Mouse (Mus musculus) lung, adult 2 months (tissue): ENCODE measurements around the gene Tmem150a.

Source experiments
- CTCF ChIP-seq: fragments of 200-500 bp; IDR thresholded peaks from 2 replicates; pipeline ENCODE4 v1.5.1; 2011; ENCODE audit warnings: mild to moderate bottlenecking, low read length, control low read depth; ENCODE audit not compliant: insufficient read depth
- POLR2A ChIP-seq: fragments of 200-500 bp; IDR thresholded peaks from 2 replicates; pipeline ENCODE4 v1.6.1; 2011; ENCODE audit warnings: low read depth, mild to moderate bottlenecking, control low read depth, low read length, borderline replicate concordance; ENCODE audit errors: extremely low read depth

DNA sequence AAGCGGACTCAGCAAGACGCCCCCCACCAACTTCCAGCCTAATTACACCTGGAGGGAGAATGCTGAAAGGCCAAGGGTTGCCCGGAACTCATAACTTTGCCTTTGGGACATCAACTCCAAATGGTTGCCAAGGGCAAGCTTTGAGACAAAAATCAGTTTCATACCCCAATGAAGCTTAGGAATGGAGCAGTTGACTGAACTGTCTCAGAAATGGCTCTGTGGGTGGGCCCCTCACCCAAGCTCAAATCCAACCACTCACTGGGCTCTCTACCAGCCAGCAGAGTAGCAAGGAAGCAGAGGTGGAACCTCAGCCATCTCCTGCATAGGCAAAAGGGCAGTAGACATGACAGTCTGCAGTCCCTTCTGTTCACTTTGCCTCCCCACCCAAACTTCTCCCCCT lies 32.6 kb downstream of the Tmem150a start:
- TF ChIP-seq CTCF, result no peak
- no peak for TF ChIP-seq POLR2A
